Mouse (Mus musculus) T-helper 2 cell (primary cell): ENCODE data around the gene Prkag2.

ENCODE experiments used
- in situ Hi-C: fragments of 300-600 bp; cut with MboI, MseI; formaldehyde crosslinking; loops from one replicate; pipeline ENCODE4 v1.15.1; 2025; ENCODE audit warnings: high pct_unique_total_duplicates

Gene Prkag2

DNA sequence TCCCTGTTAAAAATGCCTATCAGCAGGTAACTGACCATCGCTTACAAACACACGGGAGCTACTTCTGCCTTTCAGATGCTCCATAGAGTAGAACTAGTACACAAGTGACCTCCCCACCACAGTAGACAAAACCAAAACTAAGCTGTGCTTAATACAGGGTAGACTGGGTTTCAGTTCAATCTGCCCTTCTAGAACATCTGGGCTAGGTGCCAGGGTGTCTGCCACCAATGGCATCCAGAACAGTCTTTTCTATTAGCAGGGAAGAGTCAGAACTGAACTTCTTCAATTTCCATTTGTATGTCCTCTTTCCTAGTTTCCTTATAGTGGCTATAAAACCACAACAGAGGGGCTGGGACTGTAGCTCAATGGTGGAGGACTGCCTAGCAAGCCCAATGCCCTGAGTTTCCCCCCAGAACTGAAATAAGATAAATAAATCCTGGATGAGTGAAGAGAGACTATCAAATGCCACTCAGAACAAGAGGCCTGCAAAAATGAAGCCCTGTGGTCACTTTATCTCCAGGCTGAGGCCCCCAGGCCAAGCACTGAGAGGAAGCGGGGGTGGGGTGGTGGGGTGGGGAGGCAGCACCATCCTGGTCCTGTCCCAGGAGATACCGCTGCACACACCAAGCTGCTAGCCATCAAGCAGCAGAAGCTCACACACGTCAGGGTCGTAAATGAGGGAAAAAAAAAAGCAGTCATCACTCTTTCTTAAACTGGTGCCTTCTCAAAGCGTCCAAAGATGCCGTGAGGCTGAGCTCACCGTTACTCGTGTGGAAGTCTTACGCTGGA, 222.4 kb downstream of the Prkag2 start:
- in situ Hi-C loops: no loop called here

DNA sequence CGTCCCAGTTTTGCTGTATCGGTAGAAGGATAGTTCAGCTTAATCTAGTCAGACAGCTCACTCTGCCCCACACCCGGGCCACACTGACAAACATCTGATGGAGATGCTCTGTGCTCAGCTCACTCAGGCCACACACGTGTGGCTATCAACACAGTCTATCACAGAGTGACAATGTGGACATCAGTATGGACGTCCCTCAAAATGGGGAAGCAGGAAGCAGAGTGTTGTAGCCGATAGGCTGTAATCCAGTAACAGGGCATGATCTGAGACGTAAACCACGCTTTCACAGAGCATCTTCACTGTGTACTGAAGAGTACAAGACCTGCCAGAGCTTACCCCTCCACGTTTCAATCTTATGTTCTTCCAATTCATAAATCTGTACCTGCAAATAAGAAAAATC, 223.8 kb downstream of the Prkag2 start:
- in situ Hi-C loops: no loop called here

DNA sequence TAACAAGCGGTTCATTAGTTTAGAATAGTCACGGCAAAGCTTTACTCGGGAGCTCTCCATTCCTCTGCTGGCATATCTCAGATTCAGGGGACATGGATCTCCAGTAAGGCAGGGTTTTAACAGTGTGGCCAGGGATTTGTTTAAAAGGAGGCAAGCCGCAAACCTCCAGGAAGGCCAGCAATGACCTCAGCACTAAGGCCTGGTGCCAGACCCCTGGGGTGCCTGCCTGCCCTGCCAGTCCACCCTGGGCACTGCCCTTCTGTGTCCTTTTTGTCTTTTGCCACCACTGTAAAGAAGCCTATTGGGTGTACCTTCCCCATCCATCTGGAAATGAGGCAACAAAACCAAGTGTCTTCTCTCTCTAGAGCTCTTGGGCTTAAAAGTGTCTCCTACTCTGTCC, 226.3 kb downstream of the Prkag2 start:
- in situ Hi-C loops: no loop called here

DNA sequence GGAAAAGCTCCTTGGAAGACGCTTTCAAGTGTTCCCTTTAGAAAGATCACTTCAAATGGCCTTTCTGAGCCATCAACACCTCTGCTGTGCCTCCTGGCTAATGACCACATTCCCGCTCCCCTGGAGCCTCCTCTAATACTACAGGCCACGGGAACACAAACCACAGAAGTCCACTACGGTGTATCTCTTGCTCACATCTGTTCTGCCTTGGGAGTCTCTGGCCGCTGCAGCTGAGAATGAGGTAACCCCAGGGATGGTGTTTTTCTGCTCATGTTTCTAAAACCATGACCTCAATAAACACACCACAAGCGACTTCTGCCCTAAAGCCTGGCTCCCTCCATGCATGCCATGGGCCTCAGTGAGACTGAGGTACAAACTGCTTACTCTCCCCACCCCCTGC, 227.2 kb downstream of the Prkag2 start:
- in situ Hi-C loops: no loop called here

DNA sequence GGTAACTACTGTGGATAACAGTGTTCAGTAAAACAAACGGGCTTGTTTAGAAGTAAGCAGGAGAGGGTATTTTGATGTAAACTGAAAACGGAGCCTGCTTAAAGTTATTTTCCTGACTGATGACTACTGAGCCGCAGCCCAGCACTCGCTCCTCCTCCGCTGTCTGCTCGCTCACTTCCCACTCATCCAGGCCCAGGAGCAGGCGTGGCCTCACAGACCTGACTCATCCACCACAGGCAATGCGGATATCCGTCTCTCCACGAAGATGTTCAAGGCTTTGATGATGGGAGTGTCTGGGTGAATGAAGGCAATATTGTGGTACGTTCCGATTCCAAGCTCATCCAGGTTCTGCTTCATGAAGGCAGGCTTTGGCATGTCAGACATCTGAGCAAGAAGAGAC, 229.2 kb downstream of the Prkag2 start:
- in situ Hi-C loops: no loop called here

DNA sequence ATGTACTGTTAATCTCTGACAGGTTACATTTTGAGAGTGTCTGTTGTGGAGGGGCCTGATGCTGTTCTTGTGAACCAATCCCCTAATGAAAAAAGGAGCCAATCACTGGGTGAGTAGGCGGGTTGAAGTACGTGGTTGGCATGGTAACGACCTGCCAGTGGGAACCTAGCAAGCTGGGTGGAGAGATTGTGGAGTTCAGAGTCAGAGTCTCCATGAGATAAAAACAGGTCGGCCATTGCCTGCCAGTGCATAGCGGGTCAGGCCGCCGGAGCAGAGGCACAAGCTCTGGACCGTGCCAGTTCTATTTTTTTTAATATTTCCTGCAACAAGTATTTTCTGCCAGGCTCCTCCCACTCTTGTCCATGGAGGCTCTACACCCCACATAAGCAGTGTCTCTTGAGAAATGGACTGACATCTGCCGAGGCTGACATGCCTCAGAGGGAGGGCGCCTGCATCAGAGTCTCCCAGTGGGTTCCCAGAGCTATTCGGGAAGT, 230.6 kb downstream of the Prkag2 start:
- in situ Hi-C loops: no loop called here

DNA sequence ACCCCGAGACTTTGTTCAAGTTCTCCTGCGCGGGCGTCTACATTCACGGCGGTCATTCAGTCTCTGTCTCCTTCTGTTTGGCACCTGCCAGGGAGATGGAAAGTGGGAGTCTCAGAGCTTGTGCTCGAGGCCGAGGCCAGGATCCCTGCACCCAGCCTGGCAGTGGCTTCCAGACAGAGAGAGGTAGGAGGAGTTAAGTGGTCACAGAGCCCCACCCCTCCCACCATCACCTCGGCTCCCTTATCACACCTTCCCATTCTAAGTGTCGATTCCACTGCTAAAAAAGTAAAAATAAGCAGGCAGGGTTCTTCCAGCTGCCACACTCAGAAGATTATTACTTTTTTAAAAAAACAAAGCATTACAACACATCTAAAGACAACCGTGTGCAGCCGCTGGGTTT, 236.6 kb downstream of the Prkag2 start:
- in situ Hi-C loops: no loop called here

DNA sequence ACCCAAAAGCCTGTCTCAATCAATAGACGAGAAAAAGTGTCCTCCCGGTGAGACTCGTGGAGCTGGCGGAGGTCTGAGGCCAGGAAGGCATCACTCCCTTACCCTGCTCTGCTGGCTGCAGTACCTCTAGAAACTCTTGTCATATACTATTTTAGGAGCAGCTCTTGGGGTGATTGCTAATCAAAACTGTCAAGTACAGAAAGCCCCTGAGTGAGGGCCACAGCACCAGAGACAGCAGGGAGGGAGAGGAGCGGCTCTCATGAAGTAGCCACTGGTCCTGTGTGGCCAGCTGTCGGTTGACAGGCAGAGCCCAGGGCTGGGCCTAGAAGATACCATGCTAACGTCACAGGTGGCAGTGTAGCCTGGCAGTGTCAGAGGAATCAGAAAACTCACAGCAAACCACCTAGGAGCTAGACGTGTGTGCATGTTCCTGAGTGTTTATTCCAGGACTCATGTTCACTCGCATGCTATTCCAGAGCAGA, 239.0 kb downstream of the Prkag2 start:
- in situ Hi-C loops: no loop called here

DNA sequence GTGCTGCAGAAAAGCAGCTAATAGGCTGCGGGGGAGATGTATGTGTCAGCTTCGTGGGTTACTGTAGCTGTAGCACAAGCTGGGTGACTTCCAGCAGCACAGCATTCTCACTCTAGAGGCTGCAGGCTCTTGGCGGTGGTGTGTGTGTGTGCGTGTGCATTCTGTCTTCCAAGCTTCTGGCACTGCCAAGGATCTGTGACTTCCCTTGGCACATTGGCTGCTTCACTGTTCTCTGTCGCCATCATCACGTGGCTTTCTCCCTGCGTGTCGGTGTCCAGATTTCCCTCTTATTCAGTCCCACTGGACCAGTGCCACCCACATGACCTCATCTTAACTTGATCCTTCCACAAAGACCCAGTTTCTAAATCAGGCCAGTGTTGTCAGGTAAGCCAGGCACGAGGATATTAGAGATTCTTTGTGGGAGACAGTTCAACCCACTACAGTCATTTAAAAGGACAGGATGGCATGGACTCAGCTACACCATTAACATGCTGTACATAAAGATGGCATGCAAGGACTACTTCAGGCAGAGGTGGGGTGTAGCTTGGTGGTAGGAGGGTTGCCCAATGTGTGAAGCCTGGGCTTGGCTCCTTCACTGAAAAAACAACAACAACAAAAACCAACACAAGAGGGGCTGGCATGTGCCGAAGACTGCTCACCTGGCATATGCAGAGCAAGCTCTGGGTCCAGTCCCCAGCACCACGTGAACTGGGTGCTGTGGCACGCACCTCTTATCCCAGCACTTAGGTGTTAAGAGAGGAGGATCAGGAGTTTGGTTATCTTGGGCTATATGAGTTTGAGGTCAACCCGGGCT, 239.6 kb downstream of the Prkag2 start:
- in situ Hi-C loops: no loop called here

DNA sequence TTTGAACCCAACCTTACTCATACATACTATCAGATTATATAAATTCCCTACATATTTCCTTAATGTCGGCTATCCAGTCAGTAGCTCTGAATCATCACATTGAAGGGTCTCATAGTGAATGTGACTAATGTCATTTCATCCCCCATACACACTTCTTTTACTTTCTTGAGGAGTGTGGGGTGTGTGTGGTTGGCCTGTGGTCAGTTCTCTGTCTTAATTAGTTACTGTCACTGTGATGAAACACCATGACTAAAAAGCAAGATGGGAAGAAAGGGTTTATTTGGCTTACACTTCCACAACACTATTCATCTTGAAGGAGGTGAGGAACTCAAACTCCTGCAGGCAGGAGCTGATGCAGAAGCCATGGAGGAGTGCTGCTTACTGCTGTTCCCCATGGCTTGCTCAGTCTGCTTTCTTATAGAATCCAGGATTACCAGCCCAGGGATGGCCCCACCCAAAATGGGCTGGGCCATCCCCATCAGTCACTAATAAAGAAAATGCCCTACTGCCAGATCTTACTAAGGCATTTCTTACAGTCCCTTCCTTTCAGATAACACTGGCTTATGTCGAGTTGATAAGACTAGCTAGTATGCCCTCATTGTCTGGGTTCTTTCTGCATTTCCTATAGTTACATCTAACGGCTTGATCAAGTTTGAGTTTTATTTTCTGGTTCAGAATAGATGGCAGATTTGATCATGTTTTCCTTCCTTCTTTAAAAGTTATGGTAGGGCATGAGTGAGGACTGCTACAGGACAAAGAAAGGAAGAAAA, 240.5 kb downstream of the Prkag2 start:
- in situ Hi-C loops: no loop called here

DNA sequence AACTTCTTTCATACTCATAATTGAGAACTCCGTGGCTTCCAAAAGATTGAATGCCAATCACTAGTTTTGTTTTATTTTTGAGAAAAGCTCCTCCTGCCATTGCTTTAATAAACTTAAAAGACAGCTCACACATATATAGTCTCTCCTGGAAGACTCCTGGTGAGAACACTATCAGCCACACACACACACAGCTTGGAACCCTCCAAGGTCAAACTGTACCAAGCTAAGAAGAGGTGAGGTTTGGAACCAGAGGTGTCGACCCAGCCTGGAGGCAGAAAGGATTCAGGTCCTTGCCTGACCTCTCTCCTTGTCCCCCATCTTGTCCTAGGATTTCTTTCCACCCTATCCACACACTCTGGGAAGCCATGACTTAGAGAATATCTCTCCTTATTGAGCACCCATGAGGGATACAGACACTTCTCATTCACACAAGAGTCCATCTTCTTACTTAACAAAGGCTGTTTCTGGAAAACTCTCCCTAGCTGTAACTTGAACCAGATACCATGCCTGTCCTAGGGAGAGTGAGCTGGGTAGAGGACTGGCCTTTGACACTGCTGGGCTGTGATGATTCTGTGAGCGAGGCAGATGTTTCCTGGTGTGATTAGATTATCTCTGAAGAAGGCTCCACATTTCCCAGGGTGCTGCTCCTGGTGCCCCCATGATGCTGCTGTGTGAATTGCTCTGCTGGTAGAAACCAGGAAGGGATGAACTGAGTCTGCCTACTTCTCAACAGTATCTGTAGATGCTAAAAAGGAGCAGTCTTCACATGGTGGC, 245.4 kb downstream of the Prkag2 start:
- in situ Hi-C loops: no loop called here

DNA sequence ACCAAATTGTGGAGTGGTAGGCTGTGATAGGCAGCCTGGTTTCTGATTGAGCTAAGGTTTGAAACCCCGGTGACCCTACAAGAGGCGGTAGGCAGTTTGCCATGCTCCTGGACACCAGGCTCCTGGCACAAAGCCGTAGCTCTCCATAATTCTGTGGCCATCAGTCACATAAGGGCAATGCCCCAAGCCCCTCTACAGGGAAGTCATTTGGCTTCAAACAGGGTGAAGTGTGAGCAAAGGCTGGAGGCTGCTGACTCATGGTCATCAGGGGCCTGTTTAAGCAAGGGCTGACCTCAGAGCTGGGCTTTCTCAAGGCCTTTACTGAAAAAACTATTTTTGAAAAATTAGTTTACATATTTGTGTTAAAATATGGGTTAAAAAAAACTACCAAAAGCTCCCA, 246.2 kb downstream of the Prkag2 start:
- in situ Hi-C loops: no loop called here

DNA sequence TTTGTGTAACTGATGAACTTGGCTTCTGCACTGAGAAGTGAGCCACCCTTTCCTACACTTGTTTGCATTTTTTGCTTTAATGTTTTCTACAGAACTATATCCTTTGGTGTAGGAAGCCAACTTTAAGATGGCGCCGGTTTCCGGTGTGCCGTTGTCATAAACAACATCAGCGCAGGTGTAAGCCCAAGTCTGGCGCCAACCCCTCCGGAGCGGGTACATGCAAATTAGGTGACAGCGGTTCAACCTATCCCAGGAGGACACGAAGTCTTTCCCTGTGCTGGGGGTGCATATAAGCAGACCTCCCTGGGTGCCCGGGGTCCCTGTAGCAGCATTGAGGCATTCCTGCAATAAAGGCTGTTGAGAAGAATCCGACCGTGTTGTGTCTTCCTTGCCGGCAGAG, 252.2 kb downstream of the Prkag2 start:
- in situ Hi-C loops: loop anchor here (10.0 to 25.0 kb wide), 2 partner anchors 57 to 1411 kb away; partner anchors contain the start of gene Kmt2e

DNA sequence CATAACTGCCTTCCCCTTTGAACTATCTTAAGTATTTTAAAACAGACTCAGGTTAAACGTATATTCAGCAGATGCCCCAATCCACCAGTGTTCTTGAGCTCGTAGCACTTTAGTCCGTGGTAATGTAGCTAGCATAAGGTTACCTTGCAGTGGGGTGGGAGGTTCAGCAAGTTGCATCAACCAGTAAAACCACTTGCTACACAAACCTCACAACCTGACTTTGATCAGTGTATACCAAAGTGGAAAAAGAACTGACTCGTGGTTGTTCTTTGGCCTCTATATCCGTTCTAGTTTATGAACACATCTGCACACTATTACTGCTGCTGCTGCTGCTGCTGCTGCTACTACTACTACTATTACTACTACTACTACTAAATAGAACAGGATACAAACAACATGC, 256.6 kb downstream of the Prkag2 start:
- in situ Hi-C loops: loop anchor here (10.0 to 25.0 kb wide), 2 partner anchors 61 to 1407 kb away; partner anchors contain the start of gene Kmt2e

DNA sequence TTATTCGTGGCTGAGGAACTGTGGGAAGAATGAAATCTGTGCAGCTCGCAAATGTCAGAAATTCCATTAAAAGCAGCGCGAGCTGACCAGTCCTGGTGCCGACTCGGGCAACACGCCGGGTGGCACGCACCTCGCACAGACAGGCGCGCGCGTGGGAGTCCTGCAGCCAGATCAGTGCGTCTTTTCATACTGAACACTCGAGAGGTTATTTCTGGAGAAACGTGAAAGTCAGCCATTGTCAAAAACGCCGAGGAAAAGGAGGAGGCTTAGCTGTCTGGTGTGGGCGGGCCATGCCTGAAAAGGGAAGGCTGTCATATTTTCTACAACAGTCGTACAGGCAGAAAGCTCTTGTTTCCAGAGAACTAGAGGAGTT, 257.4 kb downstream of the Prkag2 start:
- in situ Hi-C loops: loop anchor here (10.0 to 25.0 kb wide), 2 partner anchors 62 to 1406 kb away; partner anchors contain the start of gene Kmt2e

DNA sequence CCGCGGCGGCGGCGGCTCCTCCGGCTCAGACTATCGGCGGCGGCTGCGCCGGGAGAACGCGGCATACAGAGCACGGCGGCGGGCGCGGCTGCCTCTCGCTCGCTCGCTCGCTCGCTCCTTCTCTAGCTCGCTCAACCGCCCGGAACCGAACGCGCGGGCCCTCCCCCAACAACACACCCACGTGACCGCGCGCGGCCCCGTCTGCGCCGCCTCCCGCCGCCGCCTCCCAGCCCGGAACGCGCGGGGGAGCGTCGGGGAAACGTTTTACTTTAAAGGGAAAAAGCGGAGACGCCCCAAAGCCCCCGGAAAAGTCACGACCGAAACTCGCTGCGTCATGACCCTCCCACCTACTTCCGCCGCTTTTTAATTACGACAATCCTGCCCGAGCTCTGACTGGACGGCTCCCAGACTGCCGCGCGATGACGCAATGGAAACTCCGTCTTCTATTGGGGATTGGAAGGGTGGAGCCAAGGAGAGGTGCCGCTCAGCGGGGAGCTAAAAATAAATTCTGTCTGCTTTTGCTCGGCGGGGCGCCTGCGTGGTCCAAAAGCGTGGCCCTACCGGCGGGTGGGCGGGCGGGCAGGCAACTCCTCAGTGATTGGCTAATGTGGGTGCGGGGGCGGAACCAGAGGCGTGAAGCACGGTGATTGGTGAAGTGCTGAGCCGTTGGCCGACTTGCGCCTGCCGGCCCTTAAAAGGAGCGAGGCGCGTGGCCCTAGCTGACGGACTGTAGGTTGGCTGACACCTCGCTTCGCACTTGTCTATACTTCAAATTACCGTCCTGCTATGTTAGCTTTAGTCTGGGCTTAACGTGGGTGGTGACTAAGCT, 258.0 kb downstream of the Prkag2 start, which contains the start of gene Rheb:
Gene Rheb (minus strand): TSS at position 351 of the 829 bp plus-strand sequence.
- in situ Hi-C loops: loop anchor here (10.0 to 25.0 kb wide), 2 partner anchors 62 to 1405 kb away; partner anchors contain the start of gene Kmt2e

DNA sequence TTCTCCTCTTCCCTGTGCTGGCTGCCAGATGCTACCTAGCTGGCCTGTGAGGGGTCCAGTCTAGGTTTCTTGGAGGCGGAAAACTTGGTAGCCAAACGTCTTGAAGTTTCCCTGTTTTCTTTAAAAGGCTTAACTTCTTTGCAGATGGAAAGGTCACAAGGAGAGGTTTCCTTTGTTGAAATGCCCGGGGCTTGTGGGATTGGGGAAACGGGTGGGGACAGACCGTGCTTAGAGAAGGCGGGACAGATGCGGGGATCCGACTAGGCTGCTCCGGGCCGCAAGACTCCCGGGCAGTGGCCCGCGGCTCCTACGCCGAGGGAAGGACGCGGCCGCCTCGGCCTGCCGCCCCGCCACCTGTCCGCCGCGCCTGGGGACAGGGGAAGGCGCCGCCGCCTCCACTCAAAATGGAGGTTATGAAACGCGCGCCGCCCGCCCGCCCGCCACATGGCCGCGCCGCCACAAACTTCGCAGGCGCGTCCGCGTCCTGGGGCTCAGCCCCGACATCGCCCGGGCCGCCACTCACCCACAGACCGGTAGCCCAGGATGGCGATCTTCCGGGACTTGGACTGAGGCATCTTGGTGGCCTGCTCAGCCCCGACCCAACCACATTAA, 258.7 kb downstream of the Prkag2 start:
- in situ Hi-C loops: loop anchor here (10.0 to 25.0 kb wide), 2 partner anchors 63 to 1404 kb away; partner anchors contain the start of gene Kmt2e

DNA sequence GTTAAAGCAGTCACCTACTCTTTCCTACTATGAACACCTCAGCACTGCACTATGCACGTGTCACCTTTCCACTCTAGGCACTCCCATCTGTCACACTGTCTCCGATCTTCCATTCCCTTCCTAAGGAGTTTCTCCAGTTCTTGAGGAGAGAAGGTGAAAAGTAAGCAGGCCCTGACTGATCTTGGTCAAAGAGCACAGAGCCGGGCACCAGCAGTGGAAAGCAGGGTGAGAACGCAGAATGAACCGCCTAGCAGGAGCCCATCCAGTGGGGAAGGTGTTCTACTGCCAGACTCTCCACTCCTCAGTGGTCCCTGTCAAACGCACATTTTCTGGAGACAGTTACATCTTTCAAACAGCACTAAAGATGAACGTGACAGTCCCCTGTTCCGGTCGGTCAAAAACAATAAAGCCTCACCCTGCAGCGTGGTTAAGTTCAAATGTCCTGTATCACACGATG, 259.4 kb downstream of the Prkag2 start:
- in situ Hi-C loops: loop anchor here (10.0 to 25.0 kb wide), 2 partner anchors 64 to 1404 kb away; partner anchors contain the start of gene Kmt2e

DNA sequence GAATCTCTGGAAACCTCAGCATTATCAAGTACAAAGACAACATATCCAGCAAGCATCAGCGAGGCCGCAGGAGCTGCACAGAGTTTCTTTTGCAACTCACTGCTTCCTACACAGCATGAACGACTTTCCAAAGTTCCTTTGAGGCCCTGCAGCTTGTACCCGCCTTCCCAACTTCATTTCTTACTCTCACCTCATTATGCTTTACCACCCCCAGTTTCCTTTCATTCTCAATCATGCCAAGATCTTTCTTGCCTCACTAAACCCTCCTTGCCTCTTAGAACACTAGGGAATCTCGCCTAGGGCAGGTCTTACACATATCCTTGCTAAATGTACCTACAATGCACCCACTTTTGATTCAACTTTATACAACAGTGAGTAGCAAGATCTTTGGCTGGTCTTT, 266.0 kb downstream of the Prkag2 start:
- in situ Hi-C loops: loop anchor here (10.0 to 25.0 kb wide), 2 partner anchors 690 to 1397 kb away; partner anchors contain the start of gene Kmt2e
